In genomic region chr16:36062534-36062933, GRCm38 (mm10) we compare ENCODE assay signal across 6 mouse cellular contexts. TPM values are rescaled to one million over a fixed set of nuclear protein-coding genes. Genes with fewer than 3 reads are reported as not detected.
DNase-seq lines count a peak whose midpoint lies in the region; ATAC-seq and TF ChIP-seq lines count a peak whose summit lies in the region.
"Not testable (repeated sequence)": the region's sequence is repeated elsewhere in the genome, so short reads cannot be mapped to it uniquely, and the experiment has no call there.

No protein-coding gene starts in this region.

- peaks cover 62% of the 10 kb centered on the region for H3K4me1 ChIP-seq in heart, embryonic 15.5 days (replicated peaks)
- peaks cover 48% of the 10 kb centered on the region for H3K4me1 ChIP-seq in heart, postnatal 0 days (ENCODE audit: control insufficient read depth, insufficient read depth)
- peaks cover 14% of the 10 kb centered on the region; the same call in 1 of the 2 replicates for H3K4me1 ChIP-seq in liver, embryonic 11.5 days (replicated peaks; ENCODE audit: control insufficient read depth, insufficient read depth, low read length)
- H3K4me1 ChIP-seq in liver, embryonic 13.5 days (replicated peaks): peaks cover 47% of the 10 kb centered on the region
- peaks cover 35% of the 10 kb centered on the region for H3K4me1 ChIP-seq in liver, embryonic 15.5 days (replicated peaks)

- TF ChIP-seq CTCF in heart, postnatal 0 days (IDR thresholded peaks at IDR 0.05; ENCODE audit: low read depth): not testable (repeated sequence)

- WGBS in heart, embryonic 15.5 days: 79% methylated on average over 1 of the region's 1 CpGs
- 82% methylated on average over 1 of the region's 1 CpGs for WGBS in heart, postnatal 0 days
- 64% methylated on average over 1 of the region's 1 CpGs for WGBS in liver, embryonic 11.5 days
- 33% methylated on average over 1 of the region's 1 CpGs for WGBS in liver, embryonic 13.5 days (ENCODE audit: insufficient replicate concordance)
- WGBS in liver, embryonic 15.5 days (ENCODE audit: insufficient replicate concordance): 33% methylated on average over 1 of the region's 1 CpGs

- not testable (repeated sequence) for DNase-seq in heart, postnatal 0 days (ENCODE audit: low spot score); liver, embryonic 11.5 days (ENCODE audit: low spot score); liver, embryonic 13.5 days

- TF ChIP-seq EP300 in heart, postnatal 0 days (IDR thresholded peaks at IDR 0.05; ENCODE audit: low read depth): not testable (repeated sequence)

- not testable (repeated sequence) for ATAC-seq in heart, embryonic 15.5 days (replicated peaks; ENCODE audit: insufficient number of reproducible peaks, insufficient read depth, low FRiP score, low read depth); heart, postnatal 0 days (ENCODE audit: insufficient read depth, low read depth); liver, embryonic 11.5 days (replicated peaks; ENCODE audit: low FRiP score); liver, embryonic 13.5 days (ENCODE audit: low read depth); liver, embryonic 15.5 days (ENCODE audit: insufficient read depth)
- ATAC-seq in megakaryocyte progenitor cell, adult 5-6 weeks (replicated peaks; ENCODE audit: poor library complexity): peak; percentile 63

- not testable (repeated sequence) for H3K4me3 ChIP-seq in heart, embryonic 15.5 days; heart, postnatal 0 days (ENCODE audit: low read depth, low read length); liver, embryonic 11.5 days (ENCODE audit: low read depth, low read length); liver, embryonic 13.5 days (replicated peaks); liver, embryonic 15.5 days (replicated peaks)

- H3K9ac ChIP-seq in heart, embryonic 15.5 days; heart, postnatal 0 days (replicated peaks; ENCODE audit: low read depth, low read length); liver, embryonic 11.5 days (ENCODE audit: low read depth, low read length); liver, embryonic 15.5 days: not testable (repeated sequence)
- 0 out of 2 replicates have a peak overlapping the region, but pooled peaks have one; percentile 19 for H3K9ac ChIP-seq in liver, embryonic 13.5 days

- H3K36me3 ChIP-seq in heart, embryonic 15.5 days; liver, embryonic 11.5 days (ENCODE audit: control insufficient read depth, insufficient read depth, low read length); liver, embryonic 13.5 days: not testable (repeated sequence)
- H3K36me3 ChIP-seq in heart, postnatal 0 days (replicated peaks; ENCODE audit: control insufficient read depth, insufficient read depth, low read length): 0 out of 2 replicates have a peak, but pooled peaks cover 10% of the 10 kb centered on the region
- H3K36me3 ChIP-seq in liver, embryonic 15.5 days (replicated peaks): peaks cover 11% of the 10 kb centered on the region; the same call in 1 of the 2 replicates

- 0 out of 2 replicates have a peak overlapping the region, but pooled peaks have one; percentile 26 for H3K27ac ChIP-seq in heart, embryonic 15.5 days
- peak overlapping the region; percentile 70; the same call in 1 of the 2 replicates for H3K27ac ChIP-seq in heart, postnatal 0 days (ENCODE audit: low read depth)
- H3K27ac ChIP-seq in liver, embryonic 11.5 days (ENCODE audit: low read depth, low read length): peak overlapping the region; percentile 63; the same call in 1 of the 2 replicates
- H3K27ac ChIP-seq in liver, embryonic 13.5 days: peak overlapping the region; percentile 79
- 0 out of 2 replicates have a peak overlapping the region, but pooled peaks have one; percentile 38 for H3K27ac ChIP-seq in liver, embryonic 15.5 days (replicated peaks)

- not testable (repeated sequence) for H3K27me3 ChIP-seq in heart, embryonic 15.5 days; heart, postnatal 0 days (ENCODE audit: control insufficient read depth, insufficient read depth, low read length); liver, embryonic 11.5 days (replicated peaks; ENCODE audit: control insufficient read depth, insufficient read depth, low read length); liver, embryonic 13.5 days; liver, embryonic 15.5 days

- H3K9me3 ChIP-seq in heart, embryonic 15.5 days (replicated peaks); heart, postnatal 0 days (replicated peaks; ENCODE audit: control insufficient read depth, low read length); liver, embryonic 11.5 days (ENCODE audit: control insufficient read depth, low read length); liver, embryonic 13.5 days (replicated peaks); liver, embryonic 15.5 days (replicated peaks): not testable (repeated sequence)

- H3K4me2 ChIP-seq in heart, embryonic 15.5 days; heart, postnatal 0 days (ENCODE audit: low read depth, low read length); liver, embryonic 11.5 days; liver, embryonic 13.5 days; liver, embryonic 15.5 days: not testable (repeated sequence)

RNA-seq across cellular contexts. Expression of gene Fam162a, which starts 8.9 kb away (rescaled TPM):
- polyA plus RNA-seq in heart, embryonic 15.5 days (2015; fragmentation: Nextera tagmentation; extraction: Ambion mirVana): 733 and 988 TPM in 2 replicates
- 126 and 370 TPM in 2 replicates for total RNA-seq in heart, postnatal 0 days (2014; rRNA removed; ENCODE audit: low replicate concordance)
- 755 and 772 TPM in 2 replicates for polyA plus RNA-seq in heart, postnatal 0 days (2015; fragmentation: Nextera tagmentation; extraction: Ambion mirVana)
- polyA plus RNA-seq in liver, embryonic 11.5 days (2014; fragmentation: Nextera tagmentation; extraction: Ambion mirVana): 493 and 545 TPM in 2 replicates
- 212 and 214 TPM in 2 replicates for polyA plus RNA-seq in liver, embryonic 13.5 days (2015; fragmentation: Nextera tagmentation; extraction: Ambion mirVana)
- polyA plus RNA-seq in liver, embryonic 15.5 days (2015; fragmentation: Nextera tagmentation; extraction: Ambion mirVana): 189 and 192 TPM in 2 replicates
- 128 and 151 TPM in 2 replicates for total RNA-seq in megakaryocyte progenitor cell, adult 5-6 weeks (2015)
- total RNA-seq in megakaryocyte progenitor cell, adult 5-6 weeks (2017): 91.9 and 120 TPM in 2 replicates

RNA-seq across cellular contexts. Expression of gene Ccdc58, which starts 9.0 kb away (rescaled TPM):
- polyA plus RNA-seq in heart, embryonic 15.5 days (2015; fragmentation: Nextera tagmentation; extraction: Ambion mirVana): 64.5 and 90.8 TPM in 2 replicates
- total RNA-seq in heart, postnatal 0 days (2014; rRNA removed; ENCODE audit: low replicate concordance): 20.9 and 28.4 TPM in 2 replicates
- polyA plus RNA-seq in heart, postnatal 0 days (2015; fragmentation: Nextera tagmentation; extraction: Ambion mirVana): 79.2 and 82.6 TPM in 2 replicates
- polyA plus RNA-seq in liver, embryonic 11.5 days (2014; fragmentation: Nextera tagmentation; extraction: Ambion mirVana): 121 and 137 TPM in 2 replicates
- 71.3 and 76.8 TPM in 2 replicates for polyA plus RNA-seq in liver, embryonic 13.5 days (2015; fragmentation: Nextera tagmentation; extraction: Ambion mirVana)
- 39.3 and 42.4 TPM in 2 replicates for polyA plus RNA-seq in liver, embryonic 15.5 days (2015; fragmentation: Nextera tagmentation; extraction: Ambion mirVana)
- total RNA-seq in megakaryocyte progenitor cell, adult 5-6 weeks (2015): 70.0 and 90.8 TPM in 2 replicates
- 57.8 and 82.1 TPM in 2 replicates for total RNA-seq in megakaryocyte progenitor cell, adult 5-6 weeks (2017)

RNA-seq across cellular contexts. Expression of gene Wdr5b, which starts 21.5 kb away (rescaled TPM):
- polyA plus RNA-seq in heart, embryonic 15.5 days (2015; fragmentation: Nextera tagmentation; extraction: Ambion mirVana): 6.0 and 6.8 TPM in 2 replicates
- 5.4 and 7.8 TPM in 2 replicates for total RNA-seq in heart, postnatal 0 days (2014; rRNA removed; ENCODE audit: low replicate concordance)
- 5.8 and 6.8 TPM in 2 replicates for polyA plus RNA-seq in heart, postnatal 0 days (2015; fragmentation: Nextera tagmentation; extraction: Ambion mirVana)
- polyA plus RNA-seq in liver, embryonic 11.5 days (2014; fragmentation: Nextera tagmentation; extraction: Ambion mirVana): 4.6 and 6.3 TPM in 2 replicates
- 2.9 and 3.6 TPM in 2 replicates for polyA plus RNA-seq in liver, embryonic 13.5 days (2015; fragmentation: Nextera tagmentation; extraction: Ambion mirVana)
- 2.3 and 2.5 TPM in 2 replicates for polyA plus RNA-seq in liver, embryonic 15.5 days (2015; fragmentation: Nextera tagmentation; extraction: Ambion mirVana)
- 5.8 and 8.6 TPM in 2 replicates for total RNA-seq in megakaryocyte progenitor cell, adult 5-6 weeks (2015)
- 8.5 and 8.6 TPM in 2 replicates for total RNA-seq in megakaryocyte progenitor cell, adult 5-6 weeks (2017)

Comparison
In these comparisons a context has a peak if more than half of its experiments do, and no peak if none do; other contexts are left out.
1. H3K27ac ChIP-seq: peak in every context shown above with its lines; median percentile 79 in liver, embryonic 13.5 days; 70 in heart, postnatal 0 days; 63 in liver, embryonic 11.5 days; 38 in liver, embryonic 15.5 days; 26 in heart, embryonic 15.5 days.